Mouse (Mus musculus) sigmoid colon, adult 10 weeks (tissue): Measurements from ENCODE around the gene Vat1. TPM values are rescaled to one million over a fixed set of nuclear protein-coding genes. Genes with fewer than 3 reads are reported as not detected.

Experiments used
- polyA plus RNA-seq: library from polyadenylated mRNA; stranded (reverse); fragments of 350-450 nt; fragmentation: Illumina TruSeq; extraction: RNeasy Lipid Tissue Mini Kit (QIAGEN cat#74804); gene quantifications from one replicate; pipeline ENCODE4 v1.2.3, GENCODE M21; 2014; ENCODE audit warnings: low read depth, low replicate concordance

Vat1 gene
- polyA plus RNA-seq = 1.4 TPM

GRCm38 (mm10) chr11:101465869-101466551 is at the start of gene Vat1:
Gene Vat1 (minus strand): TSS chr11:101466230.

GRCm38 (mm10) chr11:101464211-101465100 is 1.6 kb downstream of the Vat1 start, which contains the start of gene Rnd2:
Gene Rnd2 (plus strand): TSS chr11:101464999.

GRCm38 (mm10) chr11:101448274-101448746 is 17.7 kb downstream of the Vat1 start, which contains the start of gene Ifi35:
Gene Ifi35 (plus strand): TSS chr11:101448407.

GRCm38 (mm10) chr11:101442127-101442693 is 23.8 kb downstream of the Vat1 start, which contains the start of gene Rpl27:
Gene Rpl27 (plus strand): TSS chr11:101442298.

GRCm38 (mm10) chr11:101424925-101425813 is 40.9 kb downstream of the Vat1 start, which contains the start of the genes Rundc1 and Ptges3l:
Gene Rundc1 (plus strand): TSS chr11:101425085.
Gene Ptges3l (minus strand): TSS chr11:101425333.

GRCm38 (mm10) chr11:101424105-101424851 is 41.8 kb downstream of the Vat1 start, which contains the start of gene Gm27029:
Gene Gm27029 (minus strand): TSS chr11:101424796.

GRCm38 (mm10) chr11:101417101-101417855 is 48.8 kb downstream of the Vat1 start, which contains the start of gene Aarsd1:
Gene Aarsd1 (minus strand): TSS chr11:101417615.

Other genes with a start within 250 kb of the Vat1 start
- gene Ezh1, start 239.8 kb downstream of the Vat1 start, polyA plus RNA-seq = 48.0 TPM
- gene Ramp2, start 220.2 kb downstream of the Vat1 start, polyA plus RNA-seq = 4.3 TPM
- 81.9 TPM for gene Vps25, start 212.5 kb downstream of the Vat1 start, polyA plus RNA-seq
- 1.0 TPM for gene Wnk4, start 205.7 kb downstream of the Vat1 start, polyA plus RNA-seq
- 8.1 TPM for gene Cntd1, start 187.2 kb downstream of the Vat1 start, polyA plus RNA-seq
- gene Coa3, start 187.1 kb downstream of the Vat1 start, polyA plus RNA-seq = 9.6 TPM
- 138 TPM for gene Becn1, start 163.9 kb downstream of the Vat1 start, polyA plus RNA-seq
- 161 TPM for gene Psme3, start 150.0 kb downstream of the Vat1 start, polyA plus RNA-seq
- gene Aoc2, start 141.2 kb downstream of the Vat1 start, polyA plus RNA-seq = 0.38 TPM
- gene Aoc3, start 135.6 kb downstream of the Vat1 start, polyA plus RNA-seq = 15.5 TPM
- not detected for gene G6pc, start 98.7 kb downstream of the Vat1 start, polyA plus RNA-seq
- gene Aarsd1, start 48.6 kb downstream of the Vat1 start, polyA plus RNA-seq = 5.4 TPM
- not detected for gene Gm27029, start 41.4 kb downstream of the Vat1 start, polyA plus RNA-seq
- gene Rundc1, start 41.1 kb downstream of the Vat1 start, polyA plus RNA-seq = 3.9 TPM
- gene Ptges3l, start 40.9 kb downstream of the Vat1 start, polyA plus RNA-seq = 4.9 TPM
- 57.4 TPM for gene Rpl27, start 23.9 kb downstream of the Vat1 start, polyA plus RNA-seq
- 2.3 TPM for gene Ifi35, start 17.8 kb downstream of the Vat1 start, polyA plus RNA-seq
- gene Rnd2, start 1.2 kb downstream of the Vat1 start, polyA plus RNA-seq = 3.3 TPM
- 5.3 TPM for gene Brca1, start 85.7 kb upstream of the Vat1 start, polyA plus RNA-seq
- gene Nbr1, start 85.9 kb upstream of the Vat1 start, polyA plus RNA-seq = 237 TPM
- gene Tmem106a, start 116.0 kb upstream of the Vat1 start, polyA plus RNA-seq = 18.5 TPM
- not detected for gene Gm11634, start 133.0 kb upstream of the Vat1 start, polyA plus RNA-seq
- gene Rdm1, start 161.0 kb upstream of the Vat1 start, polyA plus RNA-seq = 0.47 TPM
- gene Arl4d, start 199.3 kb upstream of the Vat1 start, polyA plus RNA-seq = 3.4 TPM